Mouse (Mus musculus): ENCODE measurements around the gene Tfeb. TPM values are rescaled to one million over a fixed set of nuclear protein-coding genes. Genes with fewer than 3 reads are reported as not detected.

The Tfeb gene
- polyA plus RNA-seq, 1 experiment from 2014 or later, result 30.7 TPM

DNA sequence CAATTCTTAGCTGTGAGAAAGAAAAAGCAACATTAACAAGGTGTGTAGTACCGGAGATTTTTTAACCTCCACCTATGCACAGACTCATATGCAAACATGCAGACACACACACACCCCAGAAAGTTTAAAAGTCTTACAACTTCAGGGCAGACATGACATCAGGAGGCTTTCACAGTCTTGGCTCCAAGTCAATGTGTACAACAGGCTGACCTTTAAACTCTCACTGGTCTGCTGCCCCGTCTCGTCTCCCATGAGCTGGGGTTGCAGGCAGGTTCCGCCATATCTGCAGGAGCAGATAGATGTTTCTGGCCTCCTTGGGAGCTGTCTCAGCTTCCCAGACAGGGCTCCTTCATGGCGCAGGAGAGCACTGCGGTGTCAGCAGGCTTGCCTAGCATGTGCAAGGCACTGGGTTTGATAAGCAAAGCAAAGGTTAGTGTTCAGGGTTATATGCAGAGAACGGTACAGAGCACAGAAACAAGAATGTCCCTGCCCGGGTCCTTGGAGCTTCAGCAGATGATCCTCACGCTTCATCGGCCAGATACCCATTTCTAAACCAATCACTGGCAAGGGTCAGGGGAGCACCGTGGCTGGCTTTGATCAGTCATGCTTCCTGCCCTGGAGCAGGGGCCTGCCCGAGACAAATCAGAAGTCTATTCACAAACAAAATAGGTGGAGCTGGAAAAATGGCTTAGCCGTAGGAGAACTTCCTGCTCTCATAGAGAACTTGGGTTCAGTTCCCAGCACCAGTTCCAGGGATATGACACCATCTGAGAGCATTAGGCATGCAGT, 68.4 kb downstream of the Tfeb start:
- Histone ChIP-seq H3K9ac (ENCODE audit: low read depth, low read length) (no peak overlapping the region), H3K27ac (ENCODE audit: low read length) (peak overlapping the region; percentile 0; the same call in 1 of the 2 replicates), H3K4me1 (ENCODE audit: control insufficient read depth, insufficient read depth, low read length) (peaks cover 19% of the 10 kb centered on the region), H3K9me3 (ENCODE audit: control insufficient read depth, low read length) (no peaks in the 10 kb centered on the region), H3K27me3 (replicated peaks; ENCODE audit: control insufficient read depth, insufficient read depth, low read length) (no peaks in the 10 kb centered on the region), H3K4me2 (ENCODE audit: low read depth, low read length) (no peak overlapping the region), H3K36me3 (ENCODE audit: control insufficient read depth, insufficient read depth, low read length) (no peaks in the 10 kb centered on the region), H3K4me3 (ENCODE audit: low read length) (no peak overlapping the region)
- ATAC-seq, result peak; percentile 58
- WGBS, result 47% methylated on average over 13 of the region's 13 CpGs

DNA sequence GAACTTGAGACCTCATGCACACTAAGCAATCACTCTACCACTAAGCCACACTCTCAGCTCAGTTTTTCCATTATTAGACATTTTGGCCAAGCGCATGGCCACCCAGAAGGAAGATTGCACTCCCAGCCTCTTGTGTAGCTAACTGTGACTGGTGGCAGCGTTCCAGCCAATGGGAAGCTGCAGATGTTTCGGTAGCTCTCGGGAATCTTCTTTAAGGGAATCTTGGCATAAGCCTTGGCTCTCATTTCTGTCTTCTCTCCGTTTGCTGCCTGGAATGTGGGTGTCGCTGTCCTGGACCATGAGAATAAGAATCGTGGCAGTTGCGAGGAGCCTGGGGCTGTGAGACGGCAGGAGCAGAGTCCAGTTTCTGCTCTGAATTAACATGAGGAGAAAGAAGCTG, 69.4 kb downstream of the Tfeb start:
- H3K4me2 ChIP-seq (ENCODE audit: low read depth, low read length), result no peak overlapping the region
- WGBS, result 48% methylated on average over 9 of the region's 9 CpGs
- no peaks in the 10 kb centered on the region for H3K27me3 ChIP-seq (replicated peaks; ENCODE audit: control insufficient read depth, insufficient read depth, low read length)
- H3K27ac ChIP-seq (ENCODE audit: low read length), result peak overlapping the region; percentile 72
- no peaks in the 10 kb centered on the region for H3K36me3 ChIP-seq (ENCODE audit: control insufficient read depth, insufficient read depth, low read length)
- ATAC-seq, result peak; percentile 65
- no peaks in the 10 kb centered on the region for H3K9me3 ChIP-seq (ENCODE audit: control insufficient read depth, low read length)
- H3K9ac ChIP-seq (ENCODE audit: low read depth, low read length), result no peak overlapping the region
- peaks cover 19% of the 10 kb centered on the region for H3K4me1 ChIP-seq (ENCODE audit: control insufficient read depth, insufficient read depth, low read length)
- H3K4me3 ChIP-seq (ENCODE audit: low read length), result no peak overlapping the region

DNA sequence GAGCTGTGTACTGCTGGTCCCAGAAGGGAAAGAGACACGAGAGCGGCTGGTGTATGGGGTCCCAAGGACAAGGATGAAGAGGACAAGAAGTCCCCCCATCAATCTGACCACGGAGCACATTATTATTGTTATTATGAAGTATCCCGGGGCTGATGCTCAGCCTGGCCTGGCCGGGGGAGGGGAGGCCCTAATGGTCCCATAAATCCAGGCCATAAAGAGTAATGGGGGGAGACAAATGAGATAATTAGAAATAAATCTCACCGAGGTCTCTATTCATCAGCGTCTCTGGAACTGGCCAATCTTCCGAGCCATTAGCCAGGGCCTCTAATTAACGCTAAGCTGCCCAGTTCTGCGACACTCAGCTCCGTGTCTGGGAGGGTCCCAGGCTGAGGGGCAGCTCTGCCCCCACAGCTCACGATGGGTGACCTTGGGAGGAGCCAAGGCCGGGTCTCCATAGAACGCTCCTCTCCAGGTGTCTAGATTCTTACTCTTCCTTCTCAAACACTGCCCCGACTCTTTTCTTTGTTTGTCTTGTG, 74.5 kb downstream of the Tfeb start:
- Histone ChIP-seq H3K9ac (ENCODE audit: low read depth, low read length) (no peak overlapping the region), H3K9me3 (ENCODE audit: control insufficient read depth, low read length) (no peaks in the 10 kb centered on the region), H3K27ac (ENCODE audit: low read length) (no peak overlapping the region), H3K27me3 (replicated peaks; ENCODE audit: control insufficient read depth, insufficient read depth, low read length) (no peaks in the 10 kb centered on the region), H3K4me3 (ENCODE audit: low read length) (no peak overlapping the region), H3K4me1 (ENCODE audit: control insufficient read depth, insufficient read depth, low read length) (peaks cover 31% of the 10 kb centered on the region), H3K4me2 (ENCODE audit: low read depth, low read length) (no peak overlapping the region), H3K36me3 (ENCODE audit: control insufficient read depth, insufficient read depth, low read length) (no peaks in the 10 kb centered on the region)
- no peak for ATAC-seq
- 55% methylated on average over 15 of the region's 15 CpGs for WGBS

DNA sequence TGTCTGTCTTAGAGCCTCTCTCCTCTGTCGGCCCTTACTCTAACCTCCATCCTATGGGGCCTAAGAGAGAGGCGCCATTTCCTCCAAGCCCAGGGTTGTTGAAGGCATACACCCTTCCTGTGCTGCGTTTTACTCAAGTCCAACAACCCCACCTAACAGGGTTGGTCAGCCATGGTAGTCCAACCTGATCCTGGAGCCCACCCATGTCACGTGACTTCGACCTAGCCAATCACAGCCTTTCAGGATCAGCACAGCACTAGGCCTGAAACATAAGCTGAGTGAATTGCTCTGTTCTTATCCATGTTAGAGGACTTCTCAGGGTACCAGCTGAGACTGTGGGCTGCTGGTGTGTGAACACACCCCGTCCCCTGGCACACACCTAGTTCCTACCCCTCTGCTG, 75.4 kb downstream of the Tfeb start:
- H3K27ac ChIP-seq (ENCODE audit: low read length), result no peak overlapping the region
- H3K4me3 ChIP-seq (ENCODE audit: low read length), result no peak overlapping the region
- H3K36me3 ChIP-seq (ENCODE audit: control insufficient read depth, insufficient read depth, low read length), result no peaks in the 10 kb centered on the region
- no peak for ATAC-seq
- no peak overlapping the region for H3K9ac ChIP-seq (ENCODE audit: low read depth, low read length)
- H3K4me2 ChIP-seq (ENCODE audit: low read depth, low read length), result no peak overlapping the region
- H3K4me1 ChIP-seq (ENCODE audit: control insufficient read depth, insufficient read depth, low read length), result peaks cover 27% of the 10 kb centered on the region
- 89% methylated on average over 5 of the region's 6 CpGs for WGBS
- no peaks in the 10 kb centered on the region for H3K27me3 ChIP-seq (replicated peaks; ENCODE audit: control insufficient read depth, insufficient read depth, low read length)
- no peaks in the 10 kb centered on the region for H3K9me3 ChIP-seq (ENCODE audit: control insufficient read depth, low read length)

DNA sequence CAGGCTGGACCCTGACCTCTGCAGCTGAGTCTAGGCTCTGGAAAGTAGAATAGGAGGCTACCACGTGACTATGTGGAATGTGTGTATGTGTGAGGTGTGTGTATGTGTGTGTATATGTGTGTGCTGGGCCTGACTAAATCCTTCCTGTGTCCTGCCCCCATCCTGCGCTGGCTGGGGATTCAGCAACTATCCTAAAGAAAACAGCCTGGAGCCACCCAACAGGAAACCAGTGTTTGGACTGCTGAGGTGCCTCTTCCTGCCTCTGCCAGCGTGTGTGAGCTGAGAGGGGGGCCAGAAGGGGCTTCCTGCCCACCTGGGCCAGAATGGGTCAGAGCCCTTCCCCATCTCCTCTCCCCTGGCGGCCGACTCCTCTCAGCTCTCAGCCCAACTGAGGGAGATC, 76.8 kb downstream of the Tfeb start:
- ATAC-seq, result peak; percentile 58
- peaks cover 27% of the 10 kb centered on the region for H3K4me1 ChIP-seq (ENCODE audit: control insufficient read depth, insufficient read depth, low read length)
- 55% methylated on average over 5 of the region's 5 CpGs for WGBS
- no peak overlapping the region for H3K4me3 ChIP-seq (ENCODE audit: low read length)
- H3K27ac ChIP-seq (ENCODE audit: low read length), result peak overlapping the region; percentile 70
- no peak overlapping the region for H3K4me2 ChIP-seq (ENCODE audit: low read depth, low read length)
- no peak overlapping the region for H3K9ac ChIP-seq (ENCODE audit: low read depth, low read length)
- H3K36me3 ChIP-seq (ENCODE audit: control insufficient read depth, insufficient read depth, low read length), result 0 out of 2 replicates have a peak, but pooled peaks cover 2% of the 10 kb centered on the region
- H3K9me3 ChIP-seq (ENCODE audit: control insufficient read depth, low read length), result no peaks in the 10 kb centered on the region
- H3K27me3 ChIP-seq (replicated peaks; ENCODE audit: control insufficient read depth, insufficient read depth, low read length), result no peaks in the 10 kb centered on the region

DNA sequence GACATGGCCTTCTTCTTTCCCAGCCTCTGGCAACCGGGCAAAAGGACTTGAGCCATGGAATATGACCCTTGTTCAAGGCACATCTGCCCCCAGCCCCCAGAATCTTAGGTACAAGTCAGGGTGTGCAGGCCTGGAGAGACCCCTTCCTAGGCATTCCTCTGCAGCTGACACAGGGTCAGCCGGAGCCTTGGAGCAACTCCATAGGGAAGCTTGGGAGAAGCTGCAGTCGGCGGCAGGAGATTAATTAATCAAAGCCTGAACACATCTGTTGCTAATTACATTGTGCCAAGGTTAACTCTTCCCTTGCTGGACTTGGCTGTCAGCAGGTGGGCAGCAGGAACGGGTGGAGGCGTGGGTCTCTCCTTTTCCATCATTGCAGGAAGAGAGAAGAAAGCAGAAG, 77.7 kb downstream of the Tfeb start:
- peak overlapping the region; percentile 21 for H3K27ac ChIP-seq (ENCODE audit: low read length)
- no peaks in the 10 kb centered on the region for H3K27me3 ChIP-seq (replicated peaks; ENCODE audit: control insufficient read depth, insufficient read depth, low read length)
- WGBS, result 43% methylated on average over 6 of the region's 6 CpGs
- 0 out of 2 replicates have a peak, but pooled peaks cover 2% of the 10 kb centered on the region for H3K36me3 ChIP-seq (ENCODE audit: control insufficient read depth, insufficient read depth, low read length)
- H3K4me2 ChIP-seq (ENCODE audit: low read depth, low read length), result no peak overlapping the region
- no peak overlapping the region for H3K4me3 ChIP-seq (ENCODE audit: low read length)
- peaks cover 27% of the 10 kb centered on the region for H3K4me1 ChIP-seq (ENCODE audit: control insufficient read depth, insufficient read depth, low read length)
- H3K9ac ChIP-seq (ENCODE audit: low read depth, low read length), result no peak overlapping the region
- ATAC-seq, result no peak
- H3K9me3 ChIP-seq (ENCODE audit: control insufficient read depth, low read length), result no peaks in the 10 kb centered on the region

DNA sequence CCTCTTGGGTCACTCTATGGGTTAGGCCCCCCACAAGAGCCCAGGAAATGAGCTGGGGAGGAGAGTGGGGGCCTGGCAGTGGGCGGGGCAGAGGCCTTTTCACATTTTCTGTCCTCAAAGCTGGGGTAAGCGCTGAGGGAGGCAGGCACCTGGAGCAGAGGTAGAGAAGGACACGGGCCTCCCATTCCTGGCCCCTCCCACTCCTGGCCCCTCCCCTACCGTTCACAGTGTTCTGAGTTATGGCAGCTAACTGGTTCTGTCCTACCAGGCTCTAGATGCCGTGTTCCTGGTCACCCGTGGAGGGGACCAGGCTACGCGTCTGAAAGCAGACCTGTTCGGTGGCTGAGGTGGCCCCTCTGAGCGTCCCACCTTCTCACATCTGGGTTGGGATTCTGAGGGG, 78.6 kb downstream of the Tfeb start:
- 53% methylated on average over 10 of the region's 10 CpGs for WGBS
- Histone ChIP-seq H3K9ac (ENCODE audit: low read depth, low read length) (no peak overlapping the region), H3K27me3 (replicated peaks; ENCODE audit: control insufficient read depth, insufficient read depth, low read length) (no peaks in the 10 kb centered on the region), H3K4me2 (ENCODE audit: low read depth, low read length) (no peak overlapping the region), H3K4me3 (ENCODE audit: low read length) (no peak overlapping the region), H3K36me3 (ENCODE audit: control insufficient read depth, insufficient read depth, low read length) (0 out of 2 replicates have a peak, but pooled peaks cover 2% of the 10 kb centered on the region), H3K9me3 (ENCODE audit: control insufficient read depth, low read length) (no peaks in the 10 kb centered on the region), H3K27ac (ENCODE audit: low read length) (no peak overlapping the region), H3K4me1 (ENCODE audit: control insufficient read depth, insufficient read depth, low read length) (peaks cover 27% of the 10 kb centered on the region)
- ATAC-seq, result no peak

DNA sequence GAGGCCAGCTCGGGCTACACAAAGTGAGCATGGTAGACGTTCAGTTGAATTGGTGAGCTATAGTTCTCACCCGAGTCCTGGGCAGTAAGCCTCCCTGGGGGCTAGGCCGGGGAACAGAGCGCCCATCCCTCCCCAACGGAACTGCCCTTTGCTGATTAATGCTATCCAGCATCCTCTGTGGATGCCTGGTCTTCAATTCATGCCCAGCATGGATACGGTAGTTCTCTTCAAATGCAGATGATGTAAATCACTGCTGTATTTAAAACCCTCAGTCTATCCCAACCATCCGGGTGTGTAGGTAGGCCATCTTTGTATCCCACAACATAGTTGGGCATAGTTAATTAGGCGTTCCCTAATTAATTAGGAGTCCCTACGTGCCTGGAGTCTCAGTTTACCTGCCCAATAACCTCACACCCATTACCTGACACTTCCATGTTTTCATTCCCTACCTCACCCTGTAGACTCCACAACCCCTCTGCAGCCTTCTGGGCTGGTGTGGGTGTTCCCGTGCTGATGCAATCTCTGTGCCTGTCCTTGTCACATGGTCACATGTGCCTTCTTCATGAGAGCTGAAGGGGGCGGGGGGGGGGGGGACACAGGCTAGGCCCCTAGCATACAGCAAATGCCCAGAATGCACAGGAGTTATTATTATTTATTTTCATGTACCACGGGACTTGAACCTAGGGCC, 81.4 kb downstream of the Tfeb start:
- no peak overlapping the region for H3K27ac ChIP-seq (ENCODE audit: low read length)
- H3K36me3 ChIP-seq (ENCODE audit: control insufficient read depth, insufficient read depth, low read length), result peaks cover 2% of the 10 kb centered on the region; the same call in 1 of the 2 replicates
- H3K4me3 ChIP-seq (ENCODE audit: low read length), result no peak overlapping the region
- H3K9me3 ChIP-seq (ENCODE audit: control insufficient read depth, low read length), result no peaks in the 10 kb centered on the region
- no peaks in the 10 kb centered on the region for H3K27me3 ChIP-seq (replicated peaks; ENCODE audit: control insufficient read depth, insufficient read depth, low read length)
- 86% methylated on average over 13 of the region's 13 CpGs for WGBS
- no peak overlapping the region for H3K4me2 ChIP-seq (ENCODE audit: low read depth, low read length)
- ATAC-seq, result no peak
- peaks cover 35% of the 10 kb centered on the region for H3K4me1 ChIP-seq (ENCODE audit: control insufficient read depth, insufficient read depth, low read length)
- H3K9ac ChIP-seq (ENCODE audit: low read depth, low read length), result no peak overlapping the region

DNA sequence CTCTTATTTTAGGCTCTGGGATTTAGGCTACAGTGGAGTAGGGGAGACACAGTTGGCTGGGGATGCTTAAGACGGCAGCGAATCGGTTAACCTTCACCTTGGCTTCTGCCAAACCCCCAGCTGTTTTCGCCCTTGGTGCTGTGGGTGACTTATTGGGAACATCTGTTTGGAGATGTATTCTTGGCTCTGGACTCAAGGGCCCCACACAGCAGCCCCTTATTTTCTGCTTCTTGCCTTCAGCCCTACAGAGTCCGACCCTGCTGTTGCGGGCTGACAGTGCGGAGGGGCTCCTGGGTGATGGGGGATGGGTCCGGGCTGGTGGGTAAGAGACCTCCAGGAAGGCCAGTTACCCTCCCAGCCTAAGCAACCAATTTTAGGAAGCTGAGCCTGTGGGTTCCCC, 84.5 kb downstream of the Tfeb start:
- 69% methylated on average over 8 of the region's 8 CpGs for WGBS
- no peak overlapping the region for H3K9ac ChIP-seq (ENCODE audit: low read depth, low read length)
- peak; percentile 73 for ATAC-seq
- H3K4me2 ChIP-seq (ENCODE audit: low read depth, low read length), result no peak overlapping the region
- H3K4me3 ChIP-seq (ENCODE audit: low read length), result no peak overlapping the region
- no peaks in the 10 kb centered on the region for H3K9me3 ChIP-seq (ENCODE audit: control insufficient read depth, low read length)
- H3K27me3 ChIP-seq (replicated peaks; ENCODE audit: control insufficient read depth, insufficient read depth, low read length), result no peaks in the 10 kb centered on the region
- peaks cover 2% of the 10 kb centered on the region; the same call in 1 of the 2 replicates for H3K36me3 ChIP-seq (ENCODE audit: control insufficient read depth, insufficient read depth, low read length)
- H3K4me1 ChIP-seq (ENCODE audit: control insufficient read depth, insufficient read depth, low read length), result peaks cover 9% of the 10 kb centered on the region; the same call in 1 of the 2 replicates
- peak overlapping the region; percentile 33; the same call in 1 of the 2 replicates for H3K27ac ChIP-seq (ENCODE audit: low read length)

All from intestine, embryonic 16.5 days (tissue).